Mouse (Mus musculus): Measurements from ENCODE around the gene Prdx2.

- TF ChIP-seq POLR2A (IDR thresholded peaks at IDR 0.05; ENCODE audit: borderline replicate concordance, insufficient read depth, low read length): no peak
- TF ChIP-seq CTCF (IDR thresholded peaks at IDR 0.05; ENCODE audit: borderline replicate concordance, insufficient read depth, low read depth, low read length): no peak
Measured at GRCm38 (mm10) chr8:85023846-85024245, 54.5 kb downstream of the Prdx2 start.
